Mouse (Mus musculus): ENCODE measurements around the gene Gm42517. TPM values are rescaled to one million over a fixed set of nuclear protein-coding genes. Genes with fewer than 3 reads are reported as not detected.

Gene Gm42517
- 0.11 and 0.17 TPM in 2 replicates for polyA plus RNA-seq (2014; fragmentation: Nextera tagmentation; extraction: Ambion mirVana)

GRCm38 (mm10) chr5:108367871-108368332 lies at the start of gene Gm42517:
TSS of gene Gm42517 (minus strand) at chr5:108367922.
- peak within 1 kb of the TSS; percentile 43 for H3K9ac ChIP-seq (ENCODE audit: low read length)
- peaks cover 14% of the 10 kb centered on the region for H3K4me1 ChIP-seq (ENCODE audit: control insufficient read depth, insufficient read depth, low read length)
- no peaks in the 10 kb centered on the region for H3K36me3 ChIP-seq (ENCODE audit: control insufficient read depth, insufficient read depth, low read length)
- peaks cover 69% of the 10 kb centered on the region for H3K27me3 ChIP-seq (ENCODE audit: control insufficient read depth, insufficient read depth, low read length)
- peak within 1 kb of the TSS; percentile 54 for H3K4me3 ChIP-seq (ENCODE audit: low read depth, low read length)
- DNase-seq (ENCODE audit: low spot score, missing footprints) (peak; percentile 84), ATAC-seq (ENCODE audit: low FRiP score) (peak; percentile 53)
- H3K9me3 ChIP-seq (ENCODE audit: control insufficient read depth, low read length): no peaks in the 10 kb centered on the region
- WGBS: 5% methylated on average over 12 of the region's 36 CpGs
- H3K4me2 ChIP-seq: peak within 1 kb of the TSS; percentile 90
- no peak within 1 kb of the TSS for H3K27ac ChIP-seq (ENCODE audit: low read depth, low read length)

DNA sequence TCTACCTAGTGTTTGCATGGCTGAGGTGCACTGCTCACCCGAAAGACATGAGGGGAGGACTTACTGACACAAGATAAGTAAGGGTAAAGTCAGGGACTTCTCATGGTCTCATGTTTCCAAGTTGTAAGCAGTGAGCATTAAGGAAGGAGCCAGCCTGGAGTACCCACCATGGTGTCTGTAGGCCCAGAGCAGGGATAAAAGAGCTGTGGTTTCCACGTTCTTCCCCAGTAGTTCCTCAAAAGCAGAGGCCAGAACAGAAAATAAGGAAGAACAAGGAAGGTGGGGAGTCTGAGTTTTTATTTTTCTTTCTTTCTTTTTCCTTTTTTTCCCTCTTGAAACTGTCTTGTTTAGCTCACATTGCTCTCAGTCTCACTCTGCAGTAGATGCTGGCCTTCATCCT lies 47.0 kb upstream of the Gm42517 start:
- ATAC-seq (ENCODE audit: low FRiP score): no peak
- Histone ChIP-seq H3K4me1 (ENCODE audit: control insufficient read depth, insufficient read depth, low read length) (no peaks in the 10 kb centered on the region), H3K9me3 (ENCODE audit: control insufficient read depth, low read length) (no peaks in the 10 kb centered on the region), H3K4me2 (no peak overlapping the region), H3K36me3 (ENCODE audit: control insufficient read depth, insufficient read depth, low read length) (no peaks in the 10 kb centered on the region), H3K9ac (ENCODE audit: low read length) (no peak overlapping the region), H3K4me3 (ENCODE audit: low read depth, low read length) (no peak overlapping the region), H3K27me3 (ENCODE audit: control insufficient read depth, insufficient read depth, low read length) (no peaks in the 10 kb centered on the region), H3K27ac (ENCODE audit: low read depth, low read length) (no peak overlapping the region)
- WGBS: 69% methylated on average over 2 of the region's 2 CpGs
- DNase-seq (ENCODE audit: low spot score, missing footprints): no peak

- Histone ChIP-seq H3K27me3 (ENCODE audit: control insufficient read depth, insufficient read depth, low read length) (no peaks in the 10 kb centered on the region), H3K4me1 (ENCODE audit: control insufficient read depth, insufficient read depth, low read length) (no peaks in the 10 kb centered on the region), H3K9me3 (ENCODE audit: control insufficient read depth, low read length) (no peaks in the 10 kb centered on the region), H3K27ac (ENCODE audit: low read depth, low read length) (no peak overlapping the region), H3K9ac (ENCODE audit: low read length) (no peak overlapping the region), H3K4me2 (no peak overlapping the region), H3K36me3 (ENCODE audit: control insufficient read depth, insufficient read depth, low read length) (no peaks in the 10 kb centered on the region), H3K4me3 (ENCODE audit: low read depth, low read length) (no peak overlapping the region)
- 72% methylated on average over 2 of the region's 2 CpGs for WGBS
- ATAC-seq (ENCODE audit: low FRiP score) (no peak), DNase-seq (ENCODE audit: low spot score, missing footprints) (no peak)
Measured at GRCm38 (mm10) chr5:108406977-108407376, 39.3 kb upstream of the Gm42517 start.

GRCm38 (mm10) chr5:108405460-108405859 lies 37.7 kb upstream of the Gm42517 start:
- no peak overlapping the region for H3K4me2 ChIP-seq
- ATAC-seq (ENCODE audit: low FRiP score) (no peak), DNase-seq (ENCODE audit: low spot score, missing footprints) (no peak)
- H3K4me1 ChIP-seq (ENCODE audit: control insufficient read depth, insufficient read depth, low read length): no peaks in the 10 kb centered on the region
- no peak overlapping the region for H3K4me3 ChIP-seq (ENCODE audit: low read depth, low read length)
- no peak overlapping the region for H3K9ac ChIP-seq (ENCODE audit: low read length)
- H3K27me3 ChIP-seq (ENCODE audit: control insufficient read depth, insufficient read depth, low read length): no peaks in the 10 kb centered on the region
- H3K27ac ChIP-seq (ENCODE audit: low read depth, low read length): no peak overlapping the region
- H3K9me3 ChIP-seq (ENCODE audit: control insufficient read depth, low read length): no peaks in the 10 kb centered on the region
- H3K36me3 ChIP-seq (ENCODE audit: control insufficient read depth, insufficient read depth, low read length): no peaks in the 10 kb centered on the region
- 78% methylated on average over 1 of the region's 1 CpGs for WGBS

- Histone ChIP-seq H3K9me3 (ENCODE audit: control insufficient read depth, low read length) (no peaks in the 10 kb centered on the region), H3K27ac (ENCODE audit: low read depth, low read length) (no peak overlapping the region), H3K4me3 (ENCODE audit: low read depth, low read length) (no peak overlapping the region), H3K27me3 (ENCODE audit: control insufficient read depth, insufficient read depth, low read length) (no peaks in the 10 kb centered on the region), H3K9ac (ENCODE audit: low read length) (no peak overlapping the region), H3K4me1 (ENCODE audit: control insufficient read depth, insufficient read depth, low read length) (no peaks in the 10 kb centered on the region), H3K4me2 (no peak overlapping the region), H3K36me3 (ENCODE audit: control insufficient read depth, insufficient read depth, low read length) (no peaks in the 10 kb centered on the region)
- DNase-seq (ENCODE audit: low spot score, missing footprints) (no peak), ATAC-seq (ENCODE audit: low FRiP score) (no peak)
- 75% methylated on average over 4 of the region's 4 CpGs for WGBS
Measured at GRCm38 (mm10) chr5:108403453-108403852, 35.7 kb upstream of the Gm42517 start.

DNA sequence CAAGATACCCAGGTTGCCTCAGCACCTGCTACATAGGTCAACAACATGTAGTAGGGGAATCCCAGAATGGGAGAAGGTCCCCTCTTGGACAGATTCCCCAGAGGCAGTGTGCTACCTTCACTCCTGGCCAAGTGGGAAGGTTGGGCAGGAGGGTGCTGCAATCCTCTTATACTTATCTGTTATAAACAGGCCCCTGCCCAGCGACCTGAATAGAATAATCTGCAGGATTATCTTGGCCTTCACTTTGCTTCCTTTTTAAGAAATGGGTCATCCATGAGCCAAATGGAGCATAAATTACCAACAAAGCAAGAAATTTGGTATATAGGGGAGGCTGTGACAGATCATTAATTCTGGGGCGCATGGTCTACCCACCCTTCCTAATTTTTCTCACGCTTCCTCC lies 22.0 kb upstream of the Gm42517 start:
- Histone ChIP-seq H3K36me3 (ENCODE audit: control insufficient read depth, insufficient read depth, low read length) (no peaks in the 10 kb centered on the region), H3K9ac (ENCODE audit: low read length) (no peak overlapping the region), H3K27me3 (ENCODE audit: control insufficient read depth, insufficient read depth, low read length) (no peaks in the 10 kb centered on the region), H3K4me1 (ENCODE audit: control insufficient read depth, insufficient read depth, low read length) (no peaks in the 10 kb centered on the region), H3K27ac (ENCODE audit: low read depth, low read length) (no peak overlapping the region), H3K4me2 (no peak overlapping the region), H3K9me3 (ENCODE audit: control insufficient read depth, low read length) (no peaks in the 10 kb centered on the region), H3K4me3 (ENCODE audit: low read depth, low read length) (no peak overlapping the region)
- WGBS: 76% methylated on average over 3 of the region's 3 CpGs
- DNase-seq (ENCODE audit: low spot score, missing footprints): no peak
- ATAC-seq (ENCODE audit: low FRiP score): no peak

DNA sequence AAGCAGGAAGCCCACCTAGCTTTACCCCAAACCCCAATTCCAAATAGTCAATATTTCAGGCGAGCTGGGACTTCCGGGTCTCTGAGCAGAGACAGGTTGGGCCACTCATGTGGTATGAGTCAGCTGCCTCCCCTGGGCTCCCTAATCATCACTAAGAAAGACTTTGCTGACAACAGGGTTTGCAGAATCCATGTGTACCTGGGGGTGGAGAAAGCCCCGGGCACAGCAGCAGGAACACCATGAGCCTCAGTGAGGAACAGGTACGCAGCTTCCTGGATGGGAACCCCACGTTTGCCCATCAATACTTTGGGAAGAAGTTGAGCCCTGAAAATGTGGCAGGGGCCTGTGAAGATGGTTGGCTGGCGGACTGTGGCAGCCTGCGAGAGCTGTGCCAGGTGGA lies 20.5 kb upstream of the Gm42517 start, which contains the start of gene Pde6b:
TSS of gene Pde6b (plus strand) at position 191 of the 400 bp plus-strand sequence.
- Histone ChIP-seq H3K27me3 (ENCODE audit: control insufficient read depth, insufficient read depth, low read length) (no peaks in the 10 kb centered on the region), H3K4me2 (no peak within 1 kb of the TSS), H3K4me3 (ENCODE audit: low read depth, low read length) (no peak within 1 kb of the TSS), H3K4me1 (ENCODE audit: control insufficient read depth, insufficient read depth, low read length) (no peaks in the 10 kb centered on the region), H3K36me3 (ENCODE audit: control insufficient read depth, insufficient read depth, low read length) (no peaks in the 10 kb centered on the region), H3K9ac (ENCODE audit: low read length) (no peak within 1 kb of the TSS), H3K27ac (ENCODE audit: low read depth, low read length) (no peak within 1 kb of the TSS), H3K9me3 (ENCODE audit: control insufficient read depth, low read length) (no peaks in the 10 kb centered on the region)
- DNase-seq (ENCODE audit: low spot score, missing footprints): no peak
- ATAC-seq (ENCODE audit: low FRiP score): no peak
- 82% methylated on average over 7 of the region's 7 CpGs for WGBS

GRCm38 (mm10) chr5:108386449-108386848 lies 18.7 kb upstream of the Gm42517 start:
- H3K9ac ChIP-seq (ENCODE audit: low read length): no peak overlapping the region
- no peak overlapping the region for H3K4me2 ChIP-seq
- no peaks in the 10 kb centered on the region for H3K4me1 ChIP-seq (ENCODE audit: control insufficient read depth, insufficient read depth, low read length)
- no peaks in the 10 kb centered on the region for H3K27me3 ChIP-seq (ENCODE audit: control insufficient read depth, insufficient read depth, low read length)
- 70% methylated on average over 4 of the region's 4 CpGs for WGBS
- no peak overlapping the region for H3K27ac ChIP-seq (ENCODE audit: low read depth, low read length)
- ATAC-seq (ENCODE audit: low FRiP score) (no peak), DNase-seq (ENCODE audit: low spot score, missing footprints) (no peak)
- no peaks in the 10 kb centered on the region for H3K36me3 ChIP-seq (ENCODE audit: control insufficient read depth, insufficient read depth, low read length)
- no peaks in the 10 kb centered on the region for H3K9me3 ChIP-seq (ENCODE audit: control insufficient read depth, low read length)
- no peak overlapping the region for H3K4me3 ChIP-seq (ENCODE audit: low read depth, low read length)

DNA sequence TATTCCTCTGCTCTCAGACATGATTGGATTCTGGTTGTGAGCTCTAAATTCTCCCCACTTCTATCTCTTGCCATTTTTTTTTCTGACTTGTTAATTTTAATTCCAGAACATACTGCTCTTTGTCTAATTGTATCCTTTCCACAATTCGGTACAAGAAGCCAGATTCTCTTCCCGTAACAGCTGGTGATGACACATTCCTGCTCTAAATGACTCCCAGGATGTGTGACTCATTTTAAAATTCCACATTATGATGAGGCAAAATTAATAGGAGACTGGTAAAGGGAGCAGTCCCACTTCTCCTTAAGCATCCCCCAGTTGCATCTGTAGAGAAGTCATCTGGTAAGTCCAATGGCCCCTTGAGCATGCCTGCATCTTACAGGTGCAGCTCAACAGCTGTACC lies 17.9 kb upstream of the Gm42517 start:
- WGBS: 91% methylated on average over 2 of the region's 2 CpGs
- H3K4me2 ChIP-seq: no peak overlapping the region
- H3K9ac ChIP-seq (ENCODE audit: low read length): no peak overlapping the region
- no peak overlapping the region for H3K4me3 ChIP-seq (ENCODE audit: low read depth, low read length)
- ATAC-seq (ENCODE audit: low FRiP score) (no peak), DNase-seq (ENCODE audit: low spot score, missing footprints) (no peak)
- no peak overlapping the region for H3K27ac ChIP-seq (ENCODE audit: low read depth, low read length)
- H3K27me3 ChIP-seq (ENCODE audit: control insufficient read depth, insufficient read depth, low read length): no peaks in the 10 kb centered on the region
- no peaks in the 10 kb centered on the region for H3K9me3 ChIP-seq (ENCODE audit: control insufficient read depth, low read length)
- no peaks in the 10 kb centered on the region for H3K36me3 ChIP-seq (ENCODE audit: control insufficient read depth, insufficient read depth, low read length)
- no peaks in the 10 kb centered on the region for H3K4me1 ChIP-seq (ENCODE audit: control insufficient read depth, insufficient read depth, low read length)

Measured in midbrain, embryonic 11.5 days (tissue).